Mouse (Mus musculus) kidney, adult 2 months (tissue): ENCODE measurements around the gene Hspa2. TPM values are rescaled to one million over a fixed set of nuclear protein-coding genes. Genes with fewer than 3 reads are reported as not detected.

ENCODE experiments used
- DNase-seq: peaks from one replicate; pipeline ENCODE4 v3.0.0; 2021
- H3K27ac ChIP-seq: fragments of 200-500 bp; 2 replicates; pipeline ENCODE4 v1.5.1; 2012; ENCODE audit warnings: low read depth, low read length, control low read depth, inconsistent platforms; ENCODE audit not compliant: insufficient read depth
- H3K27me3 ChIP-seq: fragments of 200-500 bp; replicated peaks from 2 replicates; pipeline ENCODE4 v1.6.1; 2012; ENCODE audit warnings: mild to moderate bottlenecking, moderate library complexity, low read length, inconsistent platforms; ENCODE audit not compliant: control insufficient read depth, insufficient read depth
- H3K36me3 ChIP-seq: fragments of 200-500 bp; 2 replicates; pipeline ENCODE4 v1.6.1; 2012; ENCODE audit warnings: mild to moderate bottlenecking, moderate library complexity, low read length, inconsistent platforms; ENCODE audit not compliant: control insufficient read depth, insufficient read depth
- H3K4me1 ChIP-seq: fragments of 200-500 bp; 2 replicates; pipeline ENCODE4 v1.6.1; 2011; ENCODE audit warnings: low read length; ENCODE audit not compliant: control insufficient read depth, insufficient read depth
- H3K4me3 ChIP-seq: fragments of 200-500 bp; 2 replicates; pipeline ENCODE4 v1.5.1; 2011; ENCODE audit warnings: mild to moderate bottlenecking, low read depth, low read length, control low read depth; ENCODE audit not compliant: insufficient read depth
- CTCF ChIP-seq: fragments of 200-500 bp; conservative IDR thresholded peaks from 2 replicates; pipeline ENCODE4 v1.5.1; 2011; ENCODE audit warnings: low read depth, mild to moderate bottlenecking, control low read depth, low read length, moderate library complexity, mixed read lengths; ENCODE audit not compliant: insufficient read depth, insufficient read length
- POLR2A ChIP-seq: fragments of 200-500 bp; IDR thresholded peaks from one replicate; pipeline ENCODE4 v1.6.1; 2011; ENCODE audit warnings: low read depth, low read length, control low read depth
- WGBS: fragments of 180-500 bp; shearing (Covaris S2); methylation state at CpG from one replicate; pipeline ENCODE4 v1.1.7; 2018; 5-methylcytosine and 5-hydroxymethylcytosine counted together
- polyA plus RNA-seq: library from polyadenylated mRNA; depleted of rRNA; stranded (reverse); fragments of >200 nt; gene quantifications from 2 replicates; pipeline ENCODE4 v1.2.3, GENCODE M21; 2012

Gene Hspa2
- polyA plus RNA-seq, 1 experiment: 11.8 TPM

GRCm38 (mm10) chr12:76372881-76373818 lies 30.8 kb upstream of the Hspa2 start:
- Histone ChIP-seq H3K27me3 (no peaks in the 10 kb centered on the region), H3K4me3 (no peak overlapping the region), H3K27ac (no peak overlapping the region), H3K36me3 (no peaks in the 10 kb centered on the region), H3K4me1 (peaks cover 18% of the 10 kb centered on the region; the same call in 1 of the 2 replicates)
- DNase-seq: no peak
- 67% methylated on average over 7 of the region's 7 CpGs for WGBS
- TF ChIP-seq POLR2A (no peak), CTCF (no peak)

GRCm38 (mm10) chr12:76373991-76374390 lies 30.0 kb upstream of the Hspa2 start:
- WGBS: 71% methylated on average over 6 of the region's 6 CpGs
- no peaks in the 10 kb centered on the region for H3K36me3 ChIP-seq
- no peak for DNase-seq
- H3K27ac ChIP-seq: no peak overlapping the region
- H3K27me3 ChIP-seq: no peaks in the 10 kb centered on the region
- peaks cover 13% of the 10 kb centered on the region; the same call in 1 of the 2 replicates for H3K4me1 ChIP-seq
- H3K4me3 ChIP-seq: no peak overlapping the region
- TF ChIP-seq POLR2A: no peak
- no peak for TF ChIP-seq CTCF

- DNase-seq: no peak
- 80% methylated on average over 4 of the region's 4 CpGs for WGBS
- no peaks in the 10 kb centered on the region for H3K27me3 ChIP-seq
Observed at GRCm38 (mm10) chr12:76374911-76375310, 29.1 kb upstream of the Hspa2 start.

GRCm38 (mm10) chr12:76375506-76375905 lies 28.5 kb upstream of the Hspa2 start:
- whole genome bisulfite sequencing: 92% methylated on average over 3 of the region's 3 CpGs
- Histone ChIP-seq H3K4me1 (peaks cover 13% of the 10 kb centered on the region; the same call in 1 of the 2 replicates), H3K4me3 (no peak overlapping the region), H3K27me3 (no peaks in the 10 kb centered on the region), H3K27ac (no peak overlapping the region), H3K36me3 (no peaks in the 10 kb centered on the region)
- no peak for DNase-seq
- TF ChIP-seq POLR2A (no peak), CTCF (no peak)

More at GRCm38 (mm10) chr12:76374911-76375310, 29.1 kb upstream of the Hspa2 start:
- H3K36me3 ChIP-seq: no peaks in the 10 kb centered on the region
- H3K4me1 ChIP-seq: peaks cover 13% of the 10 kb centered on the region; the same call in 1 of the 2 replicates
- H3K4me3 ChIP-seq: no peak overlapping the region
- TF ChIP-seq POLR2A: no peak
- TF ChIP-seq CTCF: no peak
- no peak overlapping the region for H3K27ac ChIP-seq

GRCm38 (mm10) chr12:76376649-76377048 lies 27.3 kb upstream of the Hspa2 start:
- Histone ChIP-seq H3K27ac (no peak overlapping the region), H3K36me3 (no peaks in the 10 kb centered on the region), H3K4me3 (no peak overlapping the region), H3K4me1 (peaks cover 13% of the 10 kb centered on the region; the same call in 1 of the 2 replicates), H3K27me3 (no peaks in the 10 kb centered on the region)
- TF ChIP-seq CTCF (peak; percentile 71), POLR2A (no peak)
- 48% methylated on average over 7 of the region's 7 CpGs for WGBS
- peak; percentile 42 for DNase-seq

- TF ChIP-seq CTCF (no peak), POLR2A (no peak)
- H3K4me1 ChIP-seq: peaks cover 11% of the 10 kb centered on the region; the same call in 1 of the 2 replicates
- H3K36me3 ChIP-seq: no peaks in the 10 kb centered on the region
- H3K27ac ChIP-seq: no peak overlapping the region
- 95% methylated on average over 6 of the region's 6 CpGs for WGBS
- DNase-seq: no peak
- H3K4me3 ChIP-seq: no peak overlapping the region
- H3K27me3 ChIP-seq: no peaks in the 10 kb centered on the region
Observed at GRCm38 (mm10) chr12:76377059-76377458, 26.9 kb upstream of the Hspa2 start.

GRCm38 (mm10) chr12:76377726-76378125 lies 26.2 kb upstream of the Hspa2 start:
- DNase-seq: no peak
- 88% methylated on average over 3 of the region's 3 CpGs for WGBS

More at GRCm38 (mm10) chr12:76377726-76378125, 26.2 kb upstream of the Hspa2 start:
- Histone ChIP-seq H3K27ac (no peak overlapping the region), H3K36me3 (no peaks in the 10 kb centered on the region), H3K4me3 (no peak overlapping the region), H3K4me1 (peaks cover 4% of the 10 kb centered on the region; the same call in 1 of the 2 replicates), H3K27me3 (no peaks in the 10 kb centered on the region)
- TF ChIP-seq CTCF (no peak), POLR2A (no peak)
